Mouse (Mus musculus) liver, adult (tissue): ENCODE measurements around the gene Tcp11l1.

Experiments used
- GATA4 ChIP-seq: IDR thresholded peaks from 2 replicates; pipeline ENCODE4 v1.6.1; 2014; ENCODE audit warnings: mild to moderate bottlenecking, low read length; ENCODE audit not compliant: insufficient replicate concordance

The Tcp11l1 gene

GRCm38 (mm10) chr2:104711585-104712485 is at the start of gene Tcp11l1:
Gene Tcp11l1, minus strand, starts transcription at chr2:104712169.
- no peak for TF ChIP-seq GATA4

DNA sequence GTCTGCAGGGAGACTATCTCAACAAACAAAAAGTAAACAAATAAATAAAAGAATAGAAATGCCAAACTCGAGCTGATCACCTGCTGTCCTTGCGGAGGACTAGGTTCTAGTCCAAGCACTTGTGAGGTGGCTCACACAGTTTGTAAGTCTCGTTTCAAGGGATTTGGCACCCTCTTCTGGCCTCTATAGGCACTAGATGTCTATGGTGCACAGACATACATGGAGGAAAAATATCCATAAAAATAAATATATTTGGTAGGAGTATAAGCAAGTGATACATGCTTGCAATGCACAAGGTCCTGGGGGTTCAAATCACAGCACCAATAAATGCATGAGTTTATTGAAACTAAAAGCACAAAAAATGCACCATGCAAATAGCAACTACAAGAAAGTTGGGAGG is 38.6 kb upstream of the Tcp11l1 start:
- no peak for TF ChIP-seq GATA4

DNA sequence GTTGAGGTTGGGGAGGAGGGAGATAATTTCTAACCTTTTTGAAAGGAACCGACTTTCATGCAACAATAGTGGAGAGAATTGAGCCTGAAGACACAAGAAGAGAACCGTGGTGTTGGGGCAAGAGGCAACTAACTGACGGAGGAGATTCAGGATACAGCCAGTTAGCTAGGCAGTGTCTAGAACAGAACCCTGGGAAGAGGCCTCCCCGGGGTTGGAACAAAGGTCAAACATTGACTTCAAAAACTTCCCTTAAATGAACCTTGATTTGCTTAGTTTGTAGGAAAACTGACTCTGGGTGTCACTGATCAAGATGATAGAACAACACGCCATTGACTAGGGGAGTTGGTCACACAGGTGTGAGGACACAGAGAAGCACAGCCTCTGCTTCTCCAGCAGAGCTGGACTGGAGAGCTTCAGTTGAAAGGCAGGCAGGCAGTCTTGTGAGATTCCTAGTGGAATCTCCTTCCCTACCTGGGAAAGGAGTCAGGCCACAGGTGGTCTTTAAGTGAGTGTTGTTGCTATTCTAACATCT is 36.7 kb upstream of the Tcp11l1 start:
- TF ChIP-seq GATA4 = no peak

GRCm38 (mm10) chr2:104746251-104746650 is 34.3 kb upstream of the Tcp11l1 start:
- no peak for TF ChIP-seq GATA4

GRCm38 (mm10) chr2:104743971-104744370 is 32.0 kb upstream of the Tcp11l1 start:
- TF ChIP-seq GATA4 = no peak

GRCm38 (mm10) chr2:104743160-104743559 is 31.2 kb upstream of the Tcp11l1 start:
- peak; percentile 87 for TF ChIP-seq GATA4

DNA sequence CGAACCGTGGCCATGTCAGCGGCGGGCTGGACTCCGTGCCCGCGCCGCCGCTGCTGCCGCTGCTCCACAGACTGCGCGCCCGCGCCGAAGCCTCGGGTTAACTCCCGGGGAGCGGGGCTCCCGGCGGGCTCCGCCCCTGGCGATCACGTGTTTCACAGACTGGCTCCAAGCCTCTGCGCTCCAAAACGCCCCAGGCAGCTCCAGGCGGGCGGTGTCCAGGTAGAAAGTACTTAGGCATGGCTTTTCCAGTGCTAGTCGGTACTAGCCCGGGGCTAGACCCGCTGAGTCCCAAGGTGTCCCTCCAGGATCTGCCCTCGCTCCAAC is 30.7 kb upstream of the Tcp11l1 start, which contains the start of gene Depdc7:
Depdc7 (minus strand) TSS at position 138 of the 324 bp plus-strand sequence.
- no peak for TF ChIP-seq GATA4

GRCm38 (mm10) chr2:104741896-104742740 is 30.1 kb upstream of the Tcp11l1 start:
- TF ChIP-seq GATA4 = no peak

GRCm38 (mm10) chr2:104741015-104741758 is 29.2 kb upstream of the Tcp11l1 start:
- no peak for TF ChIP-seq GATA4

DNA sequence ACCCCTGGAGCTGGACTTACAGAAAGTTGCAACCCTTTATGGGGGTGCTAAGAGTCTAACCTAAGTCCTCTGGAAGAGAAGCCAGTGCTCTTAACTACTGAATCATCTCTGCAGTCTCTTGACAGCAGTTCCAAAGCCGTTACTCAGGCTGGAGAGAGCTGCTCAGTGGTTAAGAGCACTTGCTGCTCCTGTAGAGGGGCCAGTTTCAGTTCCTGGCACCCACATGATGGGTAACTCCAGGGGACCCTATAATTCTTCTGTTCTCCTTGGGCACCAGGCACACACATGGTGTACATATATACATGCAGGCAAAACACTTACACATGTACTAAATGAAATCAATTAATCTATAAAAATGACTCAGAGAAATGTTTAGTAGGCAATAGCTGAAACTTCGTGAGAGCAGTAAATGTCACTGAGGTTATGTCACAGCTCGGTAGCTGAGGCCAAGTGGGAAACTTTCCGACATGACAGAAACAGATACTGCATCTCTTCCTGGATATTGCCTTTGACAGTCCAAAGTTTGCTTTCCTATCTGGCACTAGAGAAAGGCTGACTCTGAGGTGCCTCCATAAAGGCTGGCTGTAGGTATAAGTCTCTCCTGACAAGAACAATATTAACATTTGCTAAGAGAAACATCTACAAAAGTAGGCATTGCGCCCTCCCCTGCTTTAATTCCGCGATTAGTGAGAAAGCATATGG is 28.4 kb upstream of the Tcp11l1 start:
- no peak for TF ChIP-seq GATA4

DNA sequence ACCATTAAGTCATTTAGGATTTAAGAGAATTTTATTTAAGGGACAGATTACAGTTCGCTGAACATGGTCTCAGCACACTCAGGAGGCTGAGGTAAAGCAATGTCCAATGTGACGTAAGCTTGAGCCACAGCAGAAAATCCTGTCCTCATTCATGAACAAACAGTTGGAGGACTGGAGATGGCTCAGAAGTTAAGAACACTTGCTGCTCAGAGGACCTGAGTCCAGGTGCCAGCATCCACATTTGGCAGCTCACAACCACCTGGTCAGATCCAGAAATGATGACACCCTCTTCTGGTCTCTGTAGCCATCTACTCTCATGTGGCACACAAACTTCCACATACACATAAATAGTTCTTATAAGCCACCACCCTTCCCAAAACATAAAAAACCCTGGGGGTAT is 27.7 kb upstream of the Tcp11l1 start:
- TF ChIP-seq GATA4 = no peak

- TF ChIP-seq GATA4 = no peak
Observed at GRCm38 (mm10) chr2:104736241-104736640, 24.3 kb upstream of the Tcp11l1 start.

- TF ChIP-seq GATA4 = no peak
Observed at GRCm38 (mm10) chr2:104732562-104733256, 20.7 kb upstream of the Tcp11l1 start.

GRCm38 (mm10) chr2:104732033-104732444 is 20.1 kb upstream of the Tcp11l1 start:
- no peak for TF ChIP-seq GATA4
